Mouse (Mus musculus) megakaryocyte, embryonic 14.5 days (primary cell): ENCODE data around the gene Vmn1r231. TPM values are rescaled to one million over a fixed set of nuclear protein-coding genes. Genes with fewer than 3 reads are reported as not detected.

ENCODE experiments used
- H3K27me3 ChIP-seq: replicated peaks from 2 replicates; pipeline ENCODE3; 2012; ENCODE audit warnings: inconsistent platforms
- H3K36me3 ChIP-seq: replicated peaks from 2 replicates; pipeline ENCODE3; 2012; ENCODE audit warnings: low read length, inconsistent platforms, mixed read lengths
- H3K4me1 ChIP-seq: 2 replicates; pipeline ENCODE4 v1.6.1; 2012; ENCODE audit warnings: inconsistent platforms
- H3K4me3 ChIP-seq: replicated peaks from 2 replicates; pipeline ENCODE3; 2012; ENCODE audit warnings: moderate library complexity, mild to moderate bottlenecking, inconsistent platforms
- H3K9me3 ChIP-seq: 2 replicates; pipeline ENCODE4 v1.6.1; 2012; ENCODE audit warnings: inconsistent platforms
- FLI1 ChIP-seq: IDR thresholded peaks from 2 replicates; pipeline ENCODE4 v1.6.1; 2012; ENCODE audit warnings: low read length, inconsistent platforms, mixed read lengths
- GATA1 ChIP-seq: IDR thresholded peaks from 3 replicates; pipeline ENCODE4 v1.6.1; 2012; ENCODE audit warnings: mixed read lengths, low read length, inconsistent platforms, borderline replicate concordance
- polyA plus RNA-seq: library from polyadenylated mRNA; stranded (reverse); fragments of >175 nt; gene quantifications from 2 replicates; pipeline ENCODE4 v1.2.3, GENCODE M21; 2012; ENCODE audit warnings: low replicate concordance; ENCODE audit not compliant: insufficient read depth

The Vmn1r231 gene
- polyA plus RNA-seq, result not detected in 2 replicates

DNA sequence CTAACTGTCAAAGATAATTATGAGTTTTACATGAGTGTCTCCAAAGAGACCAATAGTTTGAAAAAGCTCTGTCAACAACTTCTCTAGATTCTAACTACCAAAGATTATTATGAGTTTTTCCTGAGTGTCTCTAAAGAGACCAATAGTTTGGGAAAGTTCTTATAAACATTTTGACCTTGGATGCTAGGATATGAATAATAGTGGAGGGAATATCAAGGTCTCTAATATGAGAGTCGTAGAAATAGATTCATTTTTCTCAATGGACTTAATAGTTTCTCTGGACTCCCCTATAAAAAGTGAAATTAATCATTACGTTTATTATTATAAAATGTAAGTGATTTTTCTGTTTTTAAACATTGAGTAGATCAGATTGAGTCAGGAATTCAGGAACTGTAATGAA, at the start of gene Vmn1r231:
Vmn1r231 (minus strand) TSS at position 101 of the 400 bp plus-strand sequence.
- Histone ChIP-seq H3K27me3 (no peaks in the 10 kb centered on the region), H3K9me3 (no peaks in the 10 kb centered on the region), H3K36me3 (no peaks in the 10 kb centered on the region), H3K4me1 (no peaks in the 10 kb centered on the region), H3K4me3 (no peak within 1 kb of the TSS)
- no peak for TF ChIP-seq FLI1

DNA sequence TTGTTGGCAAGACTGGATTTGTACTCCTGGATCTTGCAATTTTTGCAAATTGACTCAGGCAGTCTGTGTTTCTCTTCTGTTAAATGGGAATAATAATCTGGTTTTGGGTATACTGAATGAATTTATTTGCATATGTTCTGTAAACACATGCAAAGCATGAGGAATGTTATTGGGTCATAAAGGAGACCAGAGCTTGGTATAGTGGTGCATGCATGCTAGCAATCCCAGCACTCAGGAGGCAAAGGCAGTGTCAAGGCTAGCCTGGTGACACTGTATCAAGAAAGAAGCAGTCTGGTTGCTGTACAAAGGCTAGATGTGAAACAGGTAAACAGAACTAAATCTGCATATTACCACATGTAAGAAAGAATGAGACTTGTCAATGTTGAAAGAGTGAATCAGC, 41.7 kb upstream of the Vmn1r231 start:
- H3K27me3 ChIP-seq, result no peaks in the 10 kb centered on the region
- no peaks in the 10 kb centered on the region for H3K9me3 ChIP-seq
- peaks cover 61% of the 10 kb centered on the region for H3K4me1 ChIP-seq
- TF ChIP-seq FLI1 (no peak), GATA1 (no peak)
- H3K4me3 ChIP-seq, result peak overlapping the region; percentile 99
- H3K36me3 ChIP-seq, result peaks cover 25% of the 10 kb centered on the region

- H3K36me3 ChIP-seq, result peaks cover 19% of the 10 kb centered on the region
- H3K4me3 ChIP-seq, result peak overlapping the region; percentile 99
- H3K4me1 ChIP-seq, result peaks cover 61% of the 10 kb centered on the region
- no peak for TF ChIP-seq FLI1
- no peak for TF ChIP-seq GATA1
- no peaks in the 10 kb centered on the region for H3K9me3 ChIP-seq
- no peaks in the 10 kb centered on the region for H3K27me3 ChIP-seq
Measured at GRCm38 (mm10) chr17:20946026-20946565, 41.2 kb upstream of the Vmn1r231 start.

- peaks cover 60% of the 10 kb centered on the region for H3K4me1 ChIP-seq
- peak within 1 kb of the TSS; percentile 99 for H3K4me3 ChIP-seq
- TF ChIP-seq FLI1 (peak; percentile 86), GATA1 (no peak)
- peaks cover 11% of the 10 kb centered on the region for H3K36me3 ChIP-seq
- H3K27me3 ChIP-seq, result no peaks in the 10 kb centered on the region
- no peaks in the 10 kb centered on the region for H3K9me3 ChIP-seq
Measured at GRCm38 (mm10) chr17:20944985-20945891, 40.3 kb upstream of the Vmn1r231 start, which contains the start of gene Ppp2r1a. Gene Ppp2r1a (plus strand): TSS chr17:20945311.

GRCm38 (mm10) chr17:20944226-20944625, 39.3 kb upstream of the Vmn1r231 start:
- TF ChIP-seq FLI1 (no peak), GATA1 (no peak)
- peaks cover under 1% of the 10 kb centered on the region for H3K36me3 ChIP-seq
- no peaks in the 10 kb centered on the region for H3K27me3 ChIP-seq
- peaks cover 53% of the 10 kb centered on the region for H3K4me1 ChIP-seq
- H3K4me3 ChIP-seq, result peak overlapping the region; percentile 99
- H3K9me3 ChIP-seq, result no peaks in the 10 kb centered on the region

GRCm38 (mm10) chr17:20919614-20920013, 14.7 kb upstream of the Vmn1r231 start, which contains the start of gene Vmn1r232:
Gene Vmn1r232 (minus strand): TSS chr17:20919714.
- no peak within 1 kb of the TSS for H3K4me3 ChIP-seq
- H3K9me3 ChIP-seq, result no peaks in the 10 kb centered on the region
- TF ChIP-seq GATA1, result no peak
- no peak for TF ChIP-seq FLI1
- no peaks in the 10 kb centered on the region for H3K4me1 ChIP-seq
- H3K27me3 ChIP-seq, result no peaks in the 10 kb centered on the region
- no peaks in the 10 kb centered on the region for H3K36me3 ChIP-seq

DNA sequence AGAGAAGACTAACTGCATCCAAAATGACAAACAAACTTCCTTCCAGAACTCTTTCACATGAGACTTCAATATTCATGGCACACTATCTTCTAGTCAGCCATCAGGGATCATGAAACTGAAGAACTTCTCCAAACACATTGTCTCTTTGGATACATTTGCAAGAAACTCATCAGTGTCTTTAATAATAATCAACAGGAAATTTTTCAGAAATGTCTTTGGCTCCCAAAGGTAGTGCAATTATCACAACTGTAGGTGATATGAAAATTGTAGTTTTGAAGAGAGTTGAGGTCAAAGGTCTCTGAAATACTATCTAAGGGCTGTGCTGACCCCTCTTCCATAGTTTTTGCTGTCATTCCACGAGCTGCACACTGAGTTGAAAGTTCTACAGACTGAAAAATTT, 64.7 kb downstream of the Vmn1r231 start, which contains the start of gene Vmn1r230:
Vmn1r230 (plus strand) TSS at position 301 of the 400 bp plus-strand sequence.
- H3K27me3 ChIP-seq, result no peaks in the 10 kb centered on the region
- no peak within 1 kb of the TSS for H3K4me3 ChIP-seq
- H3K4me1 ChIP-seq, result no peaks in the 10 kb centered on the region
- H3K36me3 ChIP-seq, result no peaks in the 10 kb centered on the region
- H3K9me3 ChIP-seq, result no peaks in the 10 kb centered on the region
- no peak for TF ChIP-seq GATA1
- TF ChIP-seq FLI1, result no peak

Other genes with a start within 250 kb of the Vmn1r231 start
- not detected in 2 replicates for gene Vmn1r226, start 222.2 kb downstream of the Vmn1r231 start, polyA plus RNA-seq
- not detected in 2 replicates for gene Vmn1r227, start 175.2 kb downstream of the Vmn1r231 start, polyA plus RNA-seq
- gene Vmn1r228, start 118.9 kb downstream of the Vmn1r231 start, polyA plus RNA-seq, result not detected in 2 replicates
- gene Vmn1r229, start 93.5 kb downstream of the Vmn1r231 start, polyA plus RNA-seq, result not detected in 2 replicates
- gene Vmn1r230, start 64.6 kb downstream of the Vmn1r231 start, polyA plus RNA-seq, result not detected in 2 replicates
- gene Vmn1r232, start 14.6 kb upstream of the Vmn1r231 start, polyA plus RNA-seq, result not detected in 2 replicates
- gene Ppp2r1a, start 40.2 kb upstream of the Vmn1r231 start, polyA plus RNA-seq, result 131 and 268 TPM in 2 replicates
- not detected in 2 replicates for gene Vmn1r233, start 91.4 kb upstream of the Vmn1r231 start, polyA plus RNA-seq
- 0.32 TPM in 1 of 2 replicates, not detected in the other for gene Zfp160, start 103.8 kb upstream of the Vmn1r231 start, polyA plus RNA-seq